Mouse (Mus musculus) left cerebral cortex, adult 9 months (tissue): ENCODE results near the gene Raet1d.
"Not testable (repeated sequence)": the region's sequence is repeated elsewhere in the genome, so short reads cannot be mapped to it uniquely, and the experiment has no call there.

Experiments used
- DNase-seq, 2 experiments: peaks; one replicate each; pipeline ENCODE4 v3.0.0; 2022; ENCODE audit warnings: low spot score in 2 of 2

The Raet1d gene

GRCm38 (mm10) chr10:22360252-22360651 lies at the start of gene Raet1d:
Gene Raet1d, plus strand, starts transcription at chr10:22360552.
- DNase-seq = not testable (repeated sequence)

- DNase-seq = peak in 1 of 2 experiments; percentile 4
Observed at GRCm38 (mm10) chr10:22322858-22323257, 37.5 kb upstream of the Raet1d start.

GRCm38 (mm10) chr10:22345721-22346120 lies 14.6 kb upstream of the Raet1d start:
- DNase-seq = not testable (repeated sequence)

GRCm38 (mm10) chr10:22353548-22354195 lies 6.7 kb upstream of the Raet1d start:
- DNase-seq = not testable (repeated sequence)

- not testable (repeated sequence) for DNase-seq
Observed at GRCm38 (mm10) chr10:22354196-22354574, 6.2 kb upstream of the Raet1d start.

- DNase-seq = not testable (repeated sequence)
Observed at GRCm38 (mm10) chr10:22357373-22357772, 3.0 kb upstream of the Raet1d start.

GRCm38 (mm10) chr10:22360957-22361356 lies 605 bp downstream of the Raet1d start:
- not testable (repeated sequence) for DNase-seq

GRCm38 (mm10) chr10:22361415-22362352 lies 1.3 kb downstream of the Raet1d start:
- DNase-seq = not testable (repeated sequence)

GRCm38 (mm10) chr10:22362466-22362865 lies 2.1 kb downstream of the Raet1d start:
- DNase-seq = not testable (repeated sequence)

GRCm38 (mm10) chr10:22364915-22365314 lies 4.6 kb downstream of the Raet1d start:
- DNase-seq = not testable (repeated sequence)

- not testable (repeated sequence) for DNase-seq
Observed at GRCm38 (mm10) chr10:22381226-22381625, 20.9 kb downstream of the Raet1d start.

- not testable (repeated sequence) for DNase-seq
Observed at GRCm38 (mm10) chr10:22390146-22390545, 29.8 kb downstream of the Raet1d start.

GRCm38 (mm10) chr10:22391616-22392015 lies 31.3 kb downstream of the Raet1d start:
- DNase-seq = not testable (repeated sequence)

- DNase-seq = peak in 1 of 2 experiments; percentile 2
Observed at GRCm38 (mm10) chr10:22393028-22393824, 32.9 kb downstream of the Raet1d start.

GRCm38 (mm10) chr10:22396680-22397079 lies 36.3 kb downstream of the Raet1d start:
- not testable (repeated sequence) for DNase-seq

GRCm38 (mm10) chr10:22402225-22402917 lies 42.0 kb downstream of the Raet1d start:
- DNase-seq = peak in 1 of 2 experiments; percentile 12

GRCm38 (mm10) chr10:22413702-22414494 lies 53.5 kb downstream of the Raet1d start:
- peak; percentile 8 to 34 for DNase-seq
